Mouse (Mus musculus) myocyte (in vitro differentiated cells): Measurements from ENCODE around the gene Myh14. TPM values are rescaled to one million over a fixed set of nuclear protein-coding genes. Genes with fewer than 3 reads are reported as not detected.

ENCODE experiments used
- H3K27me3 ChIP-seq: one replicate; pipeline ENCODE4 v1.6.1; 2011; ENCODE audit not compliant: control insufficient read depth, insufficient read depth, insufficient read length
- H3K36me3 ChIP-seq: one replicate; pipeline ENCODE4 v1.6.1; 2011; ENCODE audit not compliant: control insufficient read depth, insufficient read depth
- H3K4me2 ChIP-seq: one replicate; pipeline ENCODE4 v1.6.1; 2011; ENCODE audit warnings: low read depth, control low read depth
- H3K4me3 ChIP-seq: one replicate; pipeline ENCODE4 v1.5.1; 2011; ENCODE audit warnings: mild to moderate bottlenecking, control low read depth, moderate library complexity
- H3K79me2 ChIP-seq: one replicate; pipeline ENCODE4 v1.6.1; 2011; ENCODE audit not compliant: control insufficient read depth, insufficient read depth
- H3ac ChIP-seq: one replicate; pipeline ENCODE4 v1.6.1; 2011; ENCODE audit not compliant: control insufficient read depth, insufficient read length
- CEBPB ChIP-seq: IDR thresholded peaks from 2 replicates; pipeline ENCODE4 v1.6.1; 2011; ENCODE audit warnings: mild to moderate bottlenecking, moderate library complexity; ENCODE audit not compliant: poor library complexity, insufficient read depth, severe bottlenecking
- E2F4 ChIP-seq: IDR thresholded peaks from one replicate; pipeline ENCODE4 v1.6.1; 2011; ENCODE audit warnings: mild to moderate bottlenecking, control low read depth, moderate library complexity; ENCODE audit not compliant: insufficient read depth
- MAX ChIP-seq: IDR thresholded peaks from one replicate; pipeline ENCODE4 v1.6.1; 2011; ENCODE audit warnings: low read depth, mild to moderate bottlenecking, control low read depth
- MYOD1 ChIP-seq, 3 experiments: IDR thresholded peaks; one replicate each; pipeline ENCODE4 v1.6.1; 2011; ENCODE audit warnings: control low read depth in 2 of 3, low read depth in 2 of 3, mild to moderate bottlenecking in 2 of 3, moderate library complexity in 1 of 3; ENCODE audit not compliant: insufficient read length in 2 of 3, control insufficient read depth in 1 of 3
- MYOG ChIP-seq, 3 experiments: IDR thresholded peaks; one replicate each; pipeline ENCODE4 v1.6.1; 2011; ENCODE audit warnings: control low read depth in 2 of 3, low read depth in 2 of 3, mild to moderate bottlenecking in 2 of 3; ENCODE audit not compliant: insufficient read length in 2 of 3, control insufficient read depth in 1 of 3, insufficient read depth in 1 of 3
- POLR2A ChIP-seq: IDR thresholded peaks from one replicate; pipeline ENCODE4 v1.6.1; 2011; ENCODE audit warnings: low read depth, mild to moderate bottlenecking, control low read depth, moderate library complexity; ENCODE audit not compliant: insufficient read length
- POLR2AphosphoS2 ChIP-seq: IDR thresholded peaks from one replicate; pipeline ENCODE4 v1.6.1; 2011; ENCODE audit warnings: low read depth, control low read depth; ENCODE audit not compliant: insufficient read length
- REST ChIP-seq: IDR thresholded peaks from one replicate; pipeline ENCODE4 v1.6.1; 2011; ENCODE audit warnings: mild to moderate bottlenecking, control low read depth, moderate library complexity; ENCODE audit not compliant: insufficient read depth, insufficient read length
- SRF ChIP-seq: IDR thresholded peaks from one replicate; pipeline ENCODE4 v1.6.1; 2011; ENCODE audit warnings: low read depth; ENCODE audit not compliant: control insufficient read depth, insufficient read length
- TCF12 ChIP-seq: IDR thresholded peaks from one replicate; pipeline ENCODE4 v1.6.1; 2011; ENCODE audit warnings: mild to moderate bottlenecking, control low read depth; ENCODE audit not compliant: poor library complexity, insufficient read depth, severe bottlenecking
- TCF3 ChIP-seq: IDR thresholded peaks from one replicate; pipeline ENCODE4 v1.6.1; 2011; ENCODE audit warnings: low read depth, control low read depth; ENCODE audit not compliant: insufficient read length
- USF1 ChIP-seq: IDR thresholded peaks from one replicate; pipeline ENCODE4 v1.6.1; 2011; ENCODE audit warnings: low read depth, mild to moderate bottlenecking, control low read depth, moderate library complexity
- polyA plus RNA-seq: library from polyadenylated mRNA; unstranded; fragments of >200 nt; fragmentation: generic; extraction: Trizol; gene quantifications from one replicate; pipeline ENCODE4 v1.2.1, GENCODE M21; 2012; ENCODE audit warnings: missing spikeins

Gene Myh14
- polyA plus RNA-seq, 1 experiment: 0.17 TPM

GRCm38 (mm10) chr7:44602443-44602842 lies 68.2 kb downstream of the Myh14 start:
- Histone ChIP-seq H3ac (no peak overlapping the region), H3K4me2 (no peak overlapping the region), H3K4me3 (no peak overlapping the region), H3K27me3 (peaks cover 83% of the 10 kb centered on the region), H3K36me3 (no peaks in the 10 kb centered on the region), H3K79me2 (no peaks in the 10 kb centered on the region)
- no peak for TF ChIP-seq POLR2AphosphoS2
- no peak for TF ChIP-seq MAX
- TF ChIP-seq MYOD1 (IDR thresholded peaks at IDR 0.05; ENCODE audit: control insufficient read depth in 1 of 3, insufficient read length in 2 of 3, low read depth in 2 of 3): peak in 2 of 3 experiments; percentile 63 to 72
- TF ChIP-seq REST: no peak
- peak in 2 of 3 experiments; percentile 87 to 90 for TF ChIP-seq MYOG (IDR thresholded peaks at IDR 0.05; ENCODE audit: control insufficient read depth in 1 of 3, insufficient read depth in 1 of 3, insufficient read length in 2 of 3, low read depth in 2 of 3)
- no peak for TF ChIP-seq CEBPB
- no peak for TF ChIP-seq TCF12
- no peak for TF ChIP-seq E2F4
- TF ChIP-seq TCF3: peak; percentile 22
- no peak for TF ChIP-seq SRF
- no peak for TF ChIP-seq USF1
- TF ChIP-seq POLR2A: no peak

GRCm38 (mm10) chr7:44601646-44602045 lies 69.0 kb downstream of the Myh14 start:
- no peaks in the 10 kb centered on the region for H3K36me3 ChIP-seq
- no peak overlapping the region for H3ac ChIP-seq
- TF ChIP-seq SRF (no peak), MAX (no peak), POLR2AphosphoS2 (no peak), E2F4 (no peak), USF1 (no peak), TCF3 (no peak), REST (no peak), MYOD1 (IDR thresholded peaks at IDR 0.05; ENCODE audit: control insufficient read depth in 1 of 3, insufficient read length in 2 of 3, low read depth in 2 of 3) (no peak), POLR2A (no peak), TCF12 (no peak), MYOG (IDR thresholded peaks at IDR 0.05; ENCODE audit: control insufficient read depth in 1 of 3, insufficient read depth in 1 of 3, insufficient read length in 2 of 3, low read depth in 2 of 3) (no peak), CEBPB (no peak)
- no peak overlapping the region for H3K4me3 ChIP-seq
- H3K27me3 ChIP-seq: peaks cover 80% of the 10 kb centered on the region
- H3K79me2 ChIP-seq: no peaks in the 10 kb centered on the region
- no peak overlapping the region for H3K4me2 ChIP-seq

- H3K36me3 ChIP-seq: no peaks in the 10 kb centered on the region
- peaks cover 79% of the 10 kb centered on the region for H3K27me3 ChIP-seq
- TF ChIP-seq SRF (no peak), REST (no peak), E2F4 (no peak), MAX (no peak), USF1 (no peak), POLR2A (no peak)
- no peak overlapping the region for H3K4me3 ChIP-seq
- no peaks in the 10 kb centered on the region for H3K79me2 ChIP-seq
- no peak overlapping the region for H3ac ChIP-seq
- no peak overlapping the region for H3K4me2 ChIP-seq
These were observed 69.9 kb downstream of the Myh14 start for GRCm38 (mm10) chr7:44600691-44601262.

- Histone ChIP-seq H3K27me3 (peaks cover 73% of the 10 kb centered on the region), H3ac (no peak overlapping the region), H3K79me2 (no peaks in the 10 kb centered on the region), H3K36me3 (no peaks in the 10 kb centered on the region), H3K4me3 (no peak overlapping the region), H3K4me2 (no peak overlapping the region)
- TF ChIP-seq TCF12 (no peak), POLR2A (no peak), MAX (no peak), MYOG (IDR thresholded peaks at IDR 0.05; ENCODE audit: control insufficient read depth in 1 of 3, insufficient read depth in 1 of 3, insufficient read length in 2 of 3, low read depth in 2 of 3) (no peak), POLR2AphosphoS2 (no peak), TCF3 (no peak), REST (no peak)
These were observed 72.3 kb downstream of the Myh14 start for GRCm38 (mm10) chr7:44598336-44598735.

GRCm38 (mm10) chr7:44597666-44598065 lies 73.0 kb downstream of the Myh14 start:
- TF ChIP-seq E2F4: no peak
- TF ChIP-seq MYOD1 (IDR thresholded peaks at IDR 0.05; ENCODE audit: control insufficient read depth in 1 of 3, insufficient read length in 2 of 3, low read depth in 2 of 3): no peak
- TF ChIP-seq USF1: no peak
- no peak for TF ChIP-seq POLR2A
- TF ChIP-seq TCF3: no peak
- TF ChIP-seq TCF12: no peak
- TF ChIP-seq REST: no peak
- TF ChIP-seq SRF: no peak
- Histone ChIP-seq H3K36me3 (no peaks in the 10 kb centered on the region), H3K4me3 (no peak overlapping the region), H3K4me2 (no peak overlapping the region), H3ac (no peak overlapping the region), H3K27me3 (peaks cover 72% of the 10 kb centered on the region), H3K79me2 (no peaks in the 10 kb centered on the region)
